Mouse (Mus musculus): ENCODE measurements around the gene Sumo3. TPM values are rescaled to one million over a fixed set of nuclear protein-coding genes. Genes with fewer than 3 reads are reported as not detected.

Gene Sumo3
- polyA plus RNA-seq, 1 experiment, result 76.0 TPM

GRCm38 (mm10) chr10:77582285-77582618 is 23.6 kb upstream of the Sumo3 start:
- Histone ChIP-seq H3K4me1 (ENCODE audit: control insufficient read depth, insufficient read depth, low read length) (peaks cover 3% of the 10 kb centered on the region; the same call in 1 of the 2 replicates), H3K4me3 (replicated peaks; ENCODE audit: control insufficient read depth, low read depth, low read length) (peak overlapping the region; percentile 92), H3K27ac (ENCODE audit: control insufficient read depth, insufficient read depth, low read depth, low read length, poor library complexity) (peak overlapping the region; percentile 98)
- TF ChIP-seq CTCF (IDR thresholded peaks at IDR 0.05; ENCODE audit: control insufficient read depth, insufficient read depth, low read length), result no peak
- TF ChIP-seq POLR2A (IDR thresholded peaks at IDR 0.05; ENCODE audit: borderline replicate concordance, control insufficient read depth, low read depth, low read length), result no peak
- 5% methylated on average over 8 of the region's 8 CpGs for WGBS

- Histone ChIP-seq H3K4me3 (replicated peaks; ENCODE audit: control insufficient read depth, low read depth, low read length) (no peak overlapping the region), H3K27ac (ENCODE audit: control insufficient read depth, insufficient read depth, low read depth, low read length, poor library complexity) (no peak overlapping the region), H3K4me1 (ENCODE audit: control insufficient read depth, insufficient read depth, low read length) (peaks cover 3% of the 10 kb centered on the region; the same call in 1 of the 2 replicates)
- TF ChIP-seq CTCF (IDR thresholded peaks at IDR 0.05; ENCODE audit: control insufficient read depth, insufficient read depth, low read length) (no peak), POLR2A (IDR thresholded peaks at IDR 0.05; ENCODE audit: borderline replicate concordance, control insufficient read depth, low read depth, low read length) (no peak)
- WGBS, result 34% methylated on average over 10 of the region's 10 CpGs
Observed at GRCm38 (mm10) chr10:77583795-77584422, 22.0 kb upstream of the Sumo3 start.

GRCm38 (mm10) chr10:77586637-77587036 is 19.3 kb upstream of the Sumo3 start:
- no peak overlapping the region for H3K4me3 ChIP-seq (replicated peaks; ENCODE audit: control insufficient read depth, low read depth, low read length)
- WGBS, result 93% methylated on average over 3 of the region's 3 CpGs
- TF ChIP-seq POLR2A (IDR thresholded peaks at IDR 0.05; ENCODE audit: borderline replicate concordance, control insufficient read depth, low read depth, low read length) (no peak), CTCF (IDR thresholded peaks at IDR 0.05; ENCODE audit: control insufficient read depth, insufficient read depth, low read length) (no peak)
- H3K27ac ChIP-seq (ENCODE audit: control insufficient read depth, insufficient read depth, low read depth, low read length, poor library complexity), result no peak overlapping the region
- H3K4me1 ChIP-seq (ENCODE audit: control insufficient read depth, insufficient read depth, low read length), result peaks cover 6% of the 10 kb centered on the region

- no peak overlapping the region for H3K4me3 ChIP-seq (replicated peaks; ENCODE audit: control insufficient read depth, low read depth, low read length)
- TF ChIP-seq POLR2A (IDR thresholded peaks at IDR 0.05; ENCODE audit: borderline replicate concordance, control insufficient read depth, low read depth, low read length) (no peak), CTCF (IDR thresholded peaks at IDR 0.05; ENCODE audit: control insufficient read depth, insufficient read depth, low read length) (no peak)
- H3K4me1 ChIP-seq (ENCODE audit: control insufficient read depth, insufficient read depth, low read length), result peaks cover 6% of the 10 kb centered on the region
- 90% methylated on average over 6 of the region's 6 CpGs for WGBS
- H3K27ac ChIP-seq (ENCODE audit: control insufficient read depth, insufficient read depth, low read depth, low read length, poor library complexity), result no peak overlapping the region
Observed at GRCm38 (mm10) chr10:77587091-77587775, 18.7 kb upstream of the Sumo3 start.

GRCm38 (mm10) chr10:77588036-77588435 is 17.9 kb upstream of the Sumo3 start:
- WGBS, result 86% methylated on average over 2 of the region's 2 CpGs
- no peak for TF ChIP-seq POLR2A (IDR thresholded peaks at IDR 0.05; ENCODE audit: borderline replicate concordance, control insufficient read depth, low read depth, low read length)
- no peak for TF ChIP-seq CTCF (IDR thresholded peaks at IDR 0.05; ENCODE audit: control insufficient read depth, insufficient read depth, low read length)
- H3K4me1 ChIP-seq (ENCODE audit: control insufficient read depth, insufficient read depth, low read length), result peaks cover 6% of the 10 kb centered on the region
- no peak overlapping the region for H3K27ac ChIP-seq (ENCODE audit: control insufficient read depth, insufficient read depth, low read depth, low read length, poor library complexity)
- no peak overlapping the region for H3K4me3 ChIP-seq (replicated peaks; ENCODE audit: control insufficient read depth, low read depth, low read length)

- H3K27ac ChIP-seq (ENCODE audit: control insufficient read depth, insufficient read depth, low read depth, low read length, poor library complexity), result no peak overlapping the region
- TF ChIP-seq POLR2A (IDR thresholded peaks at IDR 0.05; ENCODE audit: borderline replicate concordance, control insufficient read depth, low read depth, low read length) (no peak), CTCF (IDR thresholded peaks at IDR 0.05; ENCODE audit: control insufficient read depth, insufficient read depth, low read length) (no peak)
- 43% methylated on average over 7 of the region's 7 CpGs for WGBS
- peaks cover 4% of the 10 kb centered on the region for H3K4me1 ChIP-seq (ENCODE audit: control insufficient read depth, insufficient read depth, low read length)
- no peak overlapping the region for H3K4me3 ChIP-seq (replicated peaks; ENCODE audit: control insufficient read depth, low read depth, low read length)
Observed at GRCm38 (mm10) chr10:77589117-77589516, 16.8 kb upstream of the Sumo3 start.

- WGBS, result 84% methylated on average over 8 of the region's 8 CpGs
- H3K4me1 ChIP-seq (ENCODE audit: control insufficient read depth, insufficient read depth, low read length), result peaks cover 4% of the 10 kb centered on the region
- H3K27ac ChIP-seq (ENCODE audit: control insufficient read depth, insufficient read depth, low read depth, low read length, poor library complexity), result no peak overlapping the region
- TF ChIP-seq POLR2A (IDR thresholded peaks at IDR 0.05; ENCODE audit: borderline replicate concordance, control insufficient read depth, low read depth, low read length) (no peak), CTCF (IDR thresholded peaks at IDR 0.05; ENCODE audit: control insufficient read depth, insufficient read depth, low read length) (no peak)
- no peak overlapping the region for H3K4me3 ChIP-seq (replicated peaks; ENCODE audit: control insufficient read depth, low read depth, low read length)
Observed at GRCm38 (mm10) chr10:77589749-77590148, 16.1 kb upstream of the Sumo3 start.

- 41% methylated on average over 6 of the region's 6 CpGs for WGBS
- H3K4me1 ChIP-seq (ENCODE audit: control insufficient read depth, insufficient read depth, low read length), result peaks cover 4% of the 10 kb centered on the region
- no peak overlapping the region for H3K4me3 ChIP-seq (replicated peaks; ENCODE audit: control insufficient read depth, low read depth, low read length)
- peak overlapping the region; percentile 17; the same call in 1 of the 2 replicates for H3K27ac ChIP-seq (ENCODE audit: control insufficient read depth, insufficient read depth, low read depth, low read length, poor library complexity)
- TF ChIP-seq POLR2A (IDR thresholded peaks at IDR 0.05; ENCODE audit: borderline replicate concordance, control insufficient read depth, low read depth, low read length) (no peak), CTCF (IDR thresholded peaks at IDR 0.05; ENCODE audit: control insufficient read depth, insufficient read depth, low read length) (peak; percentile 86)
Observed at GRCm38 (mm10) chr10:77590812-77591211, 15.1 kb upstream of the Sumo3 start.

Data from bone marrow, adult 2 months (tissue).